Mouse (Mus musculus) bone marrow, adult 2 months (tissue): ENCODE results near the gene Kif2c.

Experiments
- CTCF ChIP-seq: fragments of 200-500 bp; IDR thresholded peaks from 2 replicates; pipeline ENCODE4 v1.5.1; 2011; ENCODE audit warnings: low read length, control low read depth; ENCODE audit not compliant: control insufficient read depth, insufficient read depth
- POLR2A ChIP-seq: fragments of 200-500 bp; IDR thresholded peaks from 2 replicates; pipeline ENCODE4 v1.6.1; 2011; ENCODE audit warnings: low read depth, mild to moderate bottlenecking, control low read depth, low read length, borderline replicate concordance; ENCODE audit not compliant: control insufficient read depth

DNA sequence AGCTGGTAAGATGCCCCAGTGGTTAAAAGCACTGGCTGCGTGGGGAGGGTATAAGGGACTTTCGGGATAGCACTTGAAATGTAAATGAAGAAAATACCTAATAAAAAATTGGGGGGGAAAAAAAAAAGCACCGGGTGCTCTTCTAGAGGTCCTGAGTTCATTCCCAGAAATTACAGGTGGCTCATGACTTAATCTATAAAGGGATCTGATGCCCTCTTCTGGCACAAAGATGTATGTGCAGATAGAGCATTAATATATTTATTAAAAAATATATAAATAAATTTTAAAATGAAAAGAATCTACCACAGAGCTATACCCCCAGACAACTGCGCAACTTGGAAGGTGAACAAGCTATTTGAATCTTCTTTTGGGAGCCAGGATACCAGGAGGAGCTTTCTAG, 41.8 kb downstream of the Kif2c start:
- TF ChIP-seq CTCF: no peak
- no peak for TF ChIP-seq POLR2A
